In genomic region chr12:104679121-104679818, GRCm38 (mm10) we compare ENCODE assay signal across 12 mouse cellular contexts.
DNase-seq lines count a peak whose midpoint lies in the region; ATAC-seq lines count a peak whose summit lies in the region.
"Had no signal": no experiment of that assay in that cellular context is flagged by ENCODE, and none has a peak within 500 bp of the region (broad histone marks: within the 10 kb centered on the region; RNA-seq: fewer than 3 reads in every experiment).

No protein-coding gene starts in this region.

- no peaks in the 10 kb centered on the region for H3K36me3 ChIP-seq in embryonic facial prominence, embryonic 10.5 days (replicated peaks)
- no peaks in the 10 kb centered on the region for H3K36me3 ChIP-seq in forebrain, embryonic 12.5 days (replicated peaks)
- no peaks in the 10 kb centered on the region for H3K36me3 ChIP-seq in hindbrain, embryonic 16.5 days (ENCODE audit: control insufficient read depth, insufficient read depth, low read length)
- no peaks in the 10 kb centered on the region for H3K36me3 ChIP-seq in midbrain, embryonic 15.5 days (replicated peaks)
- H3K36me3 ChIP-seq in kidney, embryonic 16.5 days (ENCODE audit: insufficient read depth, low read length): no peaks in the 10 kb centered on the region
- H3K36me3 ChIP-seq: heart, embryonic 13.5 days; kidney, embryonic 15.5 days had no signal

- H3K9me3 ChIP-seq in embryonic facial prominence, embryonic 10.5 days: peaks cover 10% of the 10 kb centered on the region; the same call in 1 of the 2 replicates
- peaks cover 13% of the 10 kb centered on the region for H3K9me3 ChIP-seq in forebrain, embryonic 12.5 days
- no peaks in the 10 kb centered on the region for H3K9me3 ChIP-seq in hindbrain, embryonic 16.5 days (ENCODE audit: control insufficient read depth, low read length)
- no peaks in the 10 kb centered on the region for H3K9me3 ChIP-seq in midbrain, embryonic 15.5 days
- no peaks in the 10 kb centered on the region; the same call in 1 of the 2 replicates for H3K9me3 ChIP-seq in kidney, embryonic 16.5 days (ENCODE audit: low read length)
- H3K9me3 ChIP-seq: kidney, embryonic 15.5 days had no signal

- WGBS in embryonic facial prominence, embryonic 10.5 days: 40% methylated on average over 26 of the region's 26 CpGs
- 19% methylated on average over 26 of the region's 26 CpGs for WGBS in forebrain, embryonic 12.5 days
- WGBS in hindbrain, embryonic 16.5 days: 30% methylated on average over 26 of the region's 26 CpGs
- 31% methylated on average over 26 of the region's 26 CpGs for WGBS in midbrain, embryonic 15.5 days
- 48% methylated on average over 26 of the region's 26 CpGs for WGBS in kidney, embryonic 16.5 days

- H3K27ac ChIP-seq in embryonic facial prominence, embryonic 10.5 days (replicated peaks): peak overlapping the region; percentile 74
- 0 out of 2 replicates have a peak overlapping the region, but pooled peaks have one; percentile 48 for H3K27ac ChIP-seq in forebrain, embryonic 12.5 days
- no peak overlapping the region for H3K27ac ChIP-seq in hindbrain, embryonic 16.5 days (ENCODE audit: low read depth, low read length)
- H3K27ac ChIP-seq in midbrain, embryonic 15.5 days: no peak overlapping the region
- no peak overlapping the region for H3K27ac ChIP-seq in kidney, embryonic 16.5 days (ENCODE audit: low read length)
- H3K27ac ChIP-seq: heart, embryonic 13.5 days; kidney, embryonic 15.5 days had no signal

- H3K9ac ChIP-seq in forebrain, embryonic 12.5 days: no peak overlapping the region
- peak overlapping the region; percentile 48; the same call in 1 of the 2 replicates for H3K9ac ChIP-seq in hindbrain, embryonic 16.5 days (ENCODE audit: low read depth, low read length)
- 0 out of 2 replicates have a peak overlapping the region, but pooled peaks have one; percentile 32 for H3K9ac ChIP-seq in midbrain, embryonic 15.5 days
- H3K9ac ChIP-seq in kidney, embryonic 16.5 days (replicated peaks; ENCODE audit: low read length): no peak overlapping the region
- H3K9ac ChIP-seq: heart, embryonic 13.5 days; kidney, embryonic 15.5 days had no signal

- peak overlapping the region; percentile 31; the same call in 1 of the 2 replicates for H3K4me3 ChIP-seq in embryonic facial prominence, embryonic 10.5 days
- no peak overlapping the region; the same call in 1 of the 2 replicates for H3K4me3 ChIP-seq in forebrain, embryonic 12.5 days (replicated peaks)
- no peak overlapping the region for H3K4me3 ChIP-seq in hindbrain, embryonic 16.5 days (ENCODE audit: low read length)
- H3K4me3 ChIP-seq in midbrain, embryonic 15.5 days: no peak overlapping the region
- H3K4me3 ChIP-seq in kidney, embryonic 16.5 days (ENCODE audit: low read length): no peak overlapping the region
- H3K4me3 ChIP-seq: heart, embryonic 13.5 days; kidney, embryonic 15.5 days had no signal

- DNase-seq in embryonic facial prominence, embryonic 10.5 days (ENCODE audit: low spot score): peak; percentile 80
- no peak for DNase-seq in right cerebral cortex, postnatal 25 days
- DNase-seq in lung, postnatal 14 days: no peak
- no peak for DNase-seq in thymus, postnatal 4 days
- DNase-seq: adrenal gland, postnatal 10 days; gastrocnemius, postnatal 10 days had no signal

- peak; percentile 66 for ATAC-seq in forebrain, embryonic 12.5 days (ENCODE audit: low FRiP score)
- no peak for ATAC-seq in hindbrain, embryonic 16.5 days
- ATAC-seq in midbrain, embryonic 15.5 days (replicated peaks): peak; percentile 47; the same call in 1 of the 2 replicates
- no peak for ATAC-seq in kidney, embryonic 16.5 days (ENCODE audit: low FRiP score, low TSS enrichment)

- no peaks in the 10 kb centered on the region for H3K27me3 ChIP-seq in embryonic facial prominence, embryonic 10.5 days (replicated peaks; ENCODE audit: low read depth, poor library complexity, severe bottlenecking)
- no peaks in the 10 kb centered on the region; the same call in 1 of the 2 replicates for H3K27me3 ChIP-seq in forebrain, embryonic 12.5 days
- no peaks in the 10 kb centered on the region for H3K27me3 ChIP-seq in hindbrain, embryonic 16.5 days (replicated peaks; ENCODE audit: control insufficient read depth, insufficient read depth, low read length)
- H3K27me3 ChIP-seq in midbrain, embryonic 15.5 days (replicated peaks): no peaks in the 10 kb centered on the region
- H3K27me3 ChIP-seq in kidney, embryonic 16.5 days (ENCODE audit: insufficient read depth, low read length): 0 out of 2 replicates have a peak, but pooled peaks cover 2% of the 10 kb centered on the region
- H3K27me3 ChIP-seq: heart, embryonic 13.5 days had no signal

- peak overlapping the region; percentile 44 for H3K4me2 ChIP-seq in forebrain, embryonic 12.5 days
- peak overlapping the region; percentile 39 for H3K4me2 ChIP-seq in hindbrain, embryonic 16.5 days (ENCODE audit: low read length)
- peak overlapping the region; percentile 41 for H3K4me2 ChIP-seq in midbrain, embryonic 15.5 days
- H3K4me2 ChIP-seq in kidney, embryonic 16.5 days (replicated peaks; ENCODE audit: low read depth, low read length): no peak overlapping the region
- H3K4me2 ChIP-seq: heart, embryonic 13.5 days; kidney, embryonic 15.5 days had no signal

- peaks cover 56% of the 10 kb centered on the region for H3K4me1 ChIP-seq in embryonic facial prominence, embryonic 10.5 days
- peaks cover 21% of the 10 kb centered on the region for H3K4me1 ChIP-seq in forebrain, embryonic 12.5 days
- H3K4me1 ChIP-seq in hindbrain, embryonic 16.5 days (ENCODE audit: control insufficient read depth, insufficient read depth, low read depth, low read length): peaks cover 9% of the 10 kb centered on the region
- H3K4me1 ChIP-seq in midbrain, embryonic 15.5 days: peaks cover 16% of the 10 kb centered on the region
- 0 out of 2 replicates have a peak, but pooled peaks cover 8% of the 10 kb centered on the region for H3K4me1 ChIP-seq in kidney, embryonic 16.5 days (ENCODE audit: insufficient read depth, low read length)

Comparison
In these comparisons a context has a peak if more than half of its experiments do, and no peak if none do; other contexts are left out.
1. H3K27ac ChIP-seq: peak in embryonic facial prominence, embryonic 10.5 days (single experiment) and forebrain, embryonic 12.5 days (single experiment); none in hindbrain, embryonic 16.5 days (single experiment), midbrain, embryonic 15.5 days (single experiment) and kidney, embryonic 16.5 days (single experiment).
2. ATAC-seq: peak in forebrain, embryonic 12.5 days (single experiment) and midbrain, embryonic 15.5 days (single experiment); none in hindbrain, embryonic 16.5 days (single experiment) and kidney, embryonic 16.5 days (single experiment).
3. H3K9ac ChIP-seq: peak in hindbrain, embryonic 16.5 days (single experiment) and midbrain, embryonic 15.5 days (single experiment); none in forebrain, embryonic 12.5 days (single experiment) and kidney, embryonic 16.5 days (single experiment).